13 mouse cellular contexts compared by ENCODE assay signal in genomic region chr15:27669931-27670411, GRCm38 (mm10). TPM values are rescaled to one million over a fixed set of nuclear protein-coding genes. Genes with fewer than 3 reads are reported as not detected.
A peak's percentile ranks its signal among the peaks of the same experiment; 100 is the strongest.
DNase-seq lines count a peak whose midpoint lies in the region; ATAC-seq and TF ChIP-seq lines count a peak whose summit lies in the region.
"Had no signal": no experiment of that assay in that cellular context is flagged by ENCODE, and none has a peak within 500 bp of the region (broad histone marks: within the 10 kb centered on the region; RNA-seq: fewer than 3 reads in every experiment).

No protein-coding gene starts in this region.

- no peak overlapping the region for H3K9ac ChIP-seq in MEL (ENCODE audit: control insufficient read depth, low read depth, low read length, poor library complexity, severe bottlenecking)
- no peak overlapping the region for H3K9ac ChIP-seq in hindbrain, postnatal 0 days (replicated peaks; ENCODE audit: low read length)

- no peak overlapping the region for H3K4me2 ChIP-seq in hindbrain, postnatal 0 days (ENCODE audit: low read depth, low read length)
- H3K4me2 ChIP-seq: liver, embryonic 11.5 days had no signal

- H3K27me3 ChIP-seq in MEL (ENCODE audit: control insufficient read depth in 1 of 2, insufficient read depth in 2 of 2, low read length in 2 of 2) = no peaks in the 10 kb centered on the region
- H3K27me3 ChIP-seq in hindbrain, postnatal 0 days (ENCODE audit: insufficient read depth, low read length) = no peaks in the 10 kb centered on the region

- peaks cover 0 to 37% of the 10 kb centered on the region in 2 experiments; a peak in 2 of 4 replicates for H3K36me3 ChIP-seq in MEL (ENCODE audit: control insufficient read depth in 1 of 2, insufficient read depth in 2 of 2, low read length in 2 of 2)
- no peaks in the 10 kb centered on the region; the same call in 1 of the 2 replicates for H3K36me3 ChIP-seq in macrophage (ENCODE audit: inconsistent target)
- no peaks in the 10 kb centered on the region for H3K36me3 ChIP-seq in hindbrain, postnatal 0 days (ENCODE audit: insufficient read depth, low read length)

- H3K27ac ChIP-seq in layer of hippocampus, adult 2 months = peak overlapping the region; percentile 19; the same call in 1 of the 2 replicates
- H3K27ac ChIP-seq in MEL (ENCODE audit: control insufficient read depth, low read depth, low read length) (peak overlapping the region; percentile 83; the same call in 1 of the 2 replicates), macrophage (peak overlapping the region; percentile 21)
- H3K27ac ChIP-seq in hindbrain, postnatal 0 days = no peak overlapping the region

- no peak for DNase-seq in layer of hippocampus, adult 2 months (ENCODE audit: low spot score in 2 of 2)
- DNase-seq in layer of hippocampus, postnatal 14 days (ENCODE audit: low spot score in 2 of 2) = no peak
- no peak for DNase-seq in MEL (ENCODE audit: low read depth, low spot score)
- peak; percentile 69 for DNase-seq in thymus, postnatal 25 days
- no peak for DNase-seq in adrenal gland, adult 8-10 months
- no peak for DNase-seq in hindbrain, postnatal 0 days (ENCODE audit: low spot score)
- DNase-seq: cerebellum, postnatal 14 days; kidney, postnatal 10 days had no signal

- TF ChIP-seq CTCF in layer of hippocampus, adult 2 months (conservative IDR thresholded peaks at IDR 0.05) = no peak
- no peak for TF ChIP-seq CTCF in MEL (IDR thresholded peaks at IDR 0.05 in 2 of 3, conservative IDR thresholded peaks at IDR 0.05 in 1 of 3; ENCODE audit: control insufficient read depth in 1 of 3, insufficient read depth in 1 of 3, low read depth in 2 of 3, low read length in 3 of 3, poor library complexity in 1 of 3, severe bottlenecking in 1 of 3)
- TF ChIP-seq CTCF in hindbrain, postnatal 0 days (IDR thresholded peaks at IDR 0.05; ENCODE audit: low read depth) = no peak

- H3K9me3 ChIP-seq in MEL (replicated peaks; ENCODE audit: insufficient read depth, low read length) = no peaks in the 10 kb centered on the region
- H3K9me3 ChIP-seq in hindbrain, postnatal 0 days (ENCODE audit: low read length) = no peaks in the 10 kb centered on the region

- H3K4me1 ChIP-seq in MEL (ENCODE audit: control insufficient read depth in 1 of 2, insufficient read depth in 2 of 2, low read length in 2 of 2) = peaks cover 30 to 49% of the 10 kb centered on the region in 2 experiments
- peaks cover 10% of the 10 kb centered on the region; the same call in 1 of the 2 replicates for H3K4me1 ChIP-seq in hindbrain, postnatal 0 days (ENCODE audit: insufficient read depth, low read length)

- no peak for ATAC-seq in hindbrain, postnatal 0 days
- ATAC-seq: forebrain, embryonic 16.5 days; hindbrain, embryonic 16.5 days; lung, postnatal 0 days had no signal

- H3K4me3 ChIP-seq in layer of hippocampus, adult 2 months = no peak overlapping the region
- H3K4me3 ChIP-seq in MEL (ENCODE audit: control insufficient read depth in 1 of 2, insufficient read depth in 1 of 2, low read depth in 2 of 2, low read length in 2 of 2) (no peak overlapping the region), macrophage (ENCODE audit: inconsistent target) (no peak overlapping the region)
- no peak overlapping the region for H3K4me3 ChIP-seq in hindbrain, postnatal 0 days (ENCODE audit: low read length)

- TF ChIP-seq RAD21 in MEL (IDR thresholded peaks at IDR 0.05; ENCODE audit: low read depth, low read length) = no peak

- TF ChIP-seq POLR2A in MEL (IDR thresholded peaks at IDR 0.05; ENCODE audit: control insufficient read depth in 1 of 2, insufficient read depth in 1 of 2, low read depth in 1 of 2, low read length in 2 of 2, poor library complexity in 1 of 2) = no peak

- H3K79me2 ChIP-seq in MEL (ENCODE audit: control insufficient read depth, insufficient read depth, low read length, poor library complexity) (no peaks in the 10 kb centered on the region; the same call in 1 of the 2 replicates), macrophage (ENCODE audit: inconsistent target) (peaks cover 98% of the 10 kb centered on the region)

- TF ChIP-seq EP300 in MEL (IDR thresholded peaks at IDR 0.05; ENCODE audit: low read depth in 1 of 2, low read length in 2 of 2) = no peak

- WGBS in macrophage (ENCODE audit: missing documents) = 55% methylated on average over 12 of the region's 12 CpGs
- 85% methylated on average over 12 of the region's 12 CpGs for WGBS in hindbrain, postnatal 0 days

TF ChIP-seq in MEL, 35 proteins besides CTCF, POLR2A, EP300 and RAD21:
- TF ChIP-seq POLR2AphosphoS2 (IDR thresholded peaks at IDR 0.05; ENCODE audit: low read length) (no peak), ZC3H11A (IDR thresholded peaks at IDR 0.05; ENCODE audit: low read depth, low read length) (no peak), SMC3 (IDR thresholded peaks at IDR 0.05; ENCODE audit: low read depth, low read length) (no peak), MYB (IDR thresholded peaks at IDR 0.05; ENCODE audit: low read depth, low read length) (no peak), ETS1 (IDR thresholded peaks at IDR 0.05; ENCODE audit: low read depth, low read length) (no peak), USF1 (IDR thresholded peaks at IDR 0.05; ENCODE audit: low read depth, low read length) (no peak), TAL1 (IDR thresholded peaks at IDR 0.05; ENCODE audit: low read length) (no peak), RCOR1 (IDR thresholded peaks at IDR 0.05; ENCODE audit: low read depth, low read length) (no peak), HCFC1 (IDR thresholded peaks at IDR 0.05; ENCODE audit: low read depth, low read length) (no peak), CHD2 (IDR thresholded peaks at IDR 0.05; ENCODE audit: low read length) (no peak), SIN3A (IDR thresholded peaks at IDR 0.05; ENCODE audit: low read length) (no peak), JUND (IDR thresholded peaks at IDR 0.05; ENCODE audit: low read depth, low read length) (no peak), POLR2AphosphoS5 (IDR thresholded peaks at IDR 0.05; ENCODE audit: borderline replicate concordance, low read depth, low read length) (no peak), MYC (IDR thresholded peaks at IDR 0.05; ENCODE audit: low read depth, low read length) (no peak), ZNF384 (IDR thresholded peaks at IDR 0.05; ENCODE audit: low read depth, low read length) (no peak), GABPA (IDR thresholded peaks at IDR 0.05; ENCODE audit: low read depth, low read length) (no peak)

RNA-seq across cellular contexts. Expression of gene Otulinl, which starts 11.4 kb away (rescaled TPM):
- total RNA-seq in layer of hippocampus, adult 2 months (2021) = 10 to 100 TPM; 27.6 to 31.8 TPM
- total RNA-seq in layer of hippocampus, postnatal 14 days (2021) = 10 to 100 TPM; 31.1 to 32.0 TPM
- 0.42 and 0.50 TPM in 2 replicates for total RNA-seq in MEL (2012; rRNA removed)
- polyA plus RNA-seq in MEL (2012; ENCODE audit: insufficient read depth in 1 of 2, insufficient read length in 2 of 2, low read depth in 1 of 2, low replicate concordance in 2 of 2, missing spikeins in 1 of 2) = under 1 TPM in 1 of 2 experiments, not detected in 1; 0.14 TPM
- 100 to 1,000 TPM in 8 of 26 experiments, 10 to 100 TPM in 18; 19.8 to 170 (median 74.5) TPM for total RNA-seq in macrophage (2018; cell fraction: chromatin; rRNA removed)
- total RNA-seq in macrophage (2018; cell fraction: cytosol; rRNA removed) = 100 to 1,000 TPM in 9 of 26 experiments, 10 to 100 TPM in 17; 38.0 to 139 (median 90.4) TPM
- total RNA-seq in macrophage (2018; cell fraction: nucleus; rRNA removed) = 100 to 1,000 TPM in 12 of 26 experiments, 10 to 100 TPM in 14; 31.4 to 206 (median 98.5) TPM
- 61.1 to 168 TPM (median 87.5 TPM) in 3 replicates for polyA plus RNA-seq in macrophage (2018)
- total RNA-seq in adrenal gland, adult 8-10 months (2022) = 10 to 100 TPM in 1 of 4 experiments, 1 to 10 TPM in 3; 4.5 to 14.4 (median 7.6) TPM
- 5.5 and 11.0 TPM in 2 replicates for total RNA-seq in hindbrain, postnatal 0 days (2014; rRNA removed)
- polyA plus RNA-seq in hindbrain, postnatal 0 days (2015; fragmentation: Nextera tagmentation; extraction: Ambion mirVana) = 13.1 and 18.4 TPM in 2 replicates

RNA-seq across cellular contexts. Expression of gene Otulin, which starts 39.5 kb away (rescaled TPM):
- 10 to 100 TPM; 19.4 to 23.1 TPM for total RNA-seq in layer of hippocampus, adult 2 months (2021)
- total RNA-seq in layer of hippocampus, postnatal 14 days (2021) = 10 to 100 TPM; 22.0 to 22.4 TPM
- 64.2 and 65.5 TPM in 2 replicates for total RNA-seq in MEL (2012; rRNA removed)
- polyA plus RNA-seq in MEL (2012; ENCODE audit: insufficient read depth in 1 of 2, insufficient read length in 2 of 2, low read depth in 1 of 2, low replicate concordance in 2 of 2, missing spikeins in 1 of 2) = 10 to 100 TPM in 1 of 2 experiments, not detected in 1; 70.6 TPM
- total RNA-seq in macrophage (2018; cell fraction: chromatin; rRNA removed) = 100 to 1,000 TPM in 2 of 26 experiments, 10 to 100 TPM in 24; 33.5 to 108 (median 60.6) TPM
- total RNA-seq in macrophage (2018; cell fraction: cytosol; rRNA removed) = 10 to 100 TPM; 41.1 to 67.8 (median 52.0) TPM
- total RNA-seq in macrophage (2018; cell fraction: nucleus; rRNA removed) = 100 to 1,000 TPM in 3 of 26 experiments, 10 to 100 TPM in 23; 40.5 to 114 (median 67.3) TPM
- polyA plus RNA-seq in macrophage (2018) = 43.1 to 52.3 TPM (median 48.8 TPM) in 3 replicates
- 10 to 100 TPM; 37.2 to 42.8 (median 40.0) TPM for total RNA-seq in adrenal gland, adult 8-10 months (2022)
- total RNA-seq in hindbrain, postnatal 0 days (2014; rRNA removed) = 15.9 and 16.5 TPM in 2 replicates
- polyA plus RNA-seq in hindbrain, postnatal 0 days (2015; fragmentation: Nextera tagmentation; extraction: Ambion mirVana) = 25.4 and 26.3 TPM in 2 replicates
